Mouse (Mus musculus) bone marrow, adult 2 months (tissue): Measurements from ENCODE around the gene Wfikkn1. TPM values are rescaled to one million over a fixed set of nuclear protein-coding genes. Genes with fewer than 3 reads are reported as not detected.
A peak's percentile ranks its signal among the peaks of the same experiment; 100 is the strongest.

Experiments
- H3K27ac ChIP-seq: fragments of 200-500 bp; 2 replicates; pipeline ENCODE4 v1.5.1; 2012; ENCODE audit warnings: low read depth, mild to moderate bottlenecking, control low read depth, inconsistent platforms, low read length; ENCODE audit not compliant: control insufficient read depth, poor library complexity, insufficient read depth
- H3K4me1 ChIP-seq: fragments of 200-500 bp; 2 replicates; pipeline ENCODE4 v1.6.1; 2011; ENCODE audit warnings: low read length; ENCODE audit not compliant: control insufficient read depth, insufficient read depth
- H3K4me3 ChIP-seq: fragments of 200-500 bp; replicated peaks from 2 replicates; pipeline ENCODE3; 2011; ENCODE audit warnings: mild to moderate bottlenecking, low read depth, low read length, control low read depth; ENCODE audit not compliant: control insufficient read depth
- CTCF ChIP-seq: fragments of 200-500 bp; IDR thresholded peaks from 2 replicates; pipeline ENCODE4 v1.5.1; 2011; ENCODE audit warnings: low read length, control low read depth; ENCODE audit not compliant: control insufficient read depth, insufficient read depth
- POLR2A ChIP-seq: fragments of 200-500 bp; IDR thresholded peaks from 2 replicates; pipeline ENCODE4 v1.6.1; 2011; ENCODE audit warnings: low read depth, mild to moderate bottlenecking, control low read depth, low read length, borderline replicate concordance; ENCODE audit not compliant: control insufficient read depth
- WGBS: fragments of 180-500 bp; shearing (Covaris S2); methylation state at CpG from one replicate; pipeline ENCODE4 v1.1.7; 2018; 5-methylcytosine and 5-hydroxymethylcytosine counted together
- polyA plus RNA-seq: library from polyadenylated mRNA; stranded (reverse); fragments of >200 nt; gene quantifications from 2 replicates; pipeline ENCODE4 v1.2.4, GENCODE M21; 2011; ENCODE audit warnings: low replicate concordance; ENCODE audit not compliant: missing spikeins, insufficient read depth, insufficient read length

Gene Wfikkn1
- polyA plus RNA-seq, 1 experiment = 2.2 TPM

- peak overlapping the region; percentile 56 for H3K27ac ChIP-seq
- no peak for TF ChIP-seq CTCF
- TF ChIP-seq POLR2A = no peak
- 8% methylated on average over 6 of the region's 6 CpGs for WGBS
- H3K4me3 ChIP-seq = peak overlapping the region; percentile 80
- peaks cover 5% of the 10 kb centered on the region; the same call in 1 of the 2 replicates for H3K4me1 ChIP-seq
Observed at GRCm38 (mm10) chr17:25861704-25862612, 18.7 kb downstream of the Wfikkn1 start.

DNA sequence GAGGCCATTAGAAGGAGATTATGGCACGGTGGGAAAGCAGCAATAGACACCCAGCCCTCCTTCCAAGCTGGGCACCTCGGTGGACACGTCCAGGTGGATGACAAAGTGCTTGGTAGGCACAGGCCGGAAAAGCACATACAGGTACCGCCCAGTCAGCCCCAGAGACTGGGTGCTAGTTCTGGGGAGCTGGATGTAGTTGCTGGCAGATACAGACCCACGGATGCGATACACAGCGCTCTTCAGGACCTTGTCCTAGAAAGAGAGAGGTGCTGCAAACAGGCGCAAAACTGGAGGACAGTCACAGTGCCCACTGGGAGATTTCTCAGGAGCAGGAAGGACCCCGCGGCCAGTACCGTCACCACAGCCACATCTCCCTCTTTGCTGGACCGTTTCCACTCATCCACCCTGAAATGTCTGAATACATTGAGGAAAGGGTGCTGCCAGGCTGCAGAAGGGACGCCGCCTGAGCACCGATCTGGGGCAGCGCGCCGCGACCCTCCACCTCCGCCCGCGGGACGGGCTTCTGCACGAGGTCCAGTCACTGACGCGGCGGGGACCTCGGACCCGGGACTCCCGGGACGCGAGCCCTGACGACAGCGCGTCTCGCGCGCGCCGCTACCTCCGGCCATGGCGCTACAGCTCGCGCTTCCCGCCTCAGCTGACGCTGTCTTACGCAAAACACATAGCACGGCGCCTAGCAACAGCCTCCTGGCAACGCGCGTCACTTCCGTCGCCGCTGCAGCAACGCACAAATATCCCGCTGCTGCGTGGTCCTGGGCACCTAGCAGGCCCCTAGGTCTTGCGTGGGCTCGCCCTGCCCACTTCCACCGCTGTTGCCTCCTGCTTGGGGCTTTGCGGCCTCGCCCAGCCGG is 19.6 kb downstream of the Wfikkn1 start, which contains the start of gene Wdr90:
Wdr90 (minus strand) TSS at position 670 of the 872 bp plus-strand sequence.
- peak within 1 kb of the TSS; percentile 80 for H3K4me3 ChIP-seq
- H3K27ac ChIP-seq = peak within 1 kb of the TSS; percentile 56
- H3K4me1 ChIP-seq = peaks cover 5% of the 10 kb centered on the region; the same call in 1 of the 2 replicates
- 3% methylated on average over 65 of the region's 65 CpGs for WGBS
- TF ChIP-seq CTCF = peak; percentile 32; the same call in 1 of the 2 replicates
- peak; percentile 90 for TF ChIP-seq POLR2A

DNA sequence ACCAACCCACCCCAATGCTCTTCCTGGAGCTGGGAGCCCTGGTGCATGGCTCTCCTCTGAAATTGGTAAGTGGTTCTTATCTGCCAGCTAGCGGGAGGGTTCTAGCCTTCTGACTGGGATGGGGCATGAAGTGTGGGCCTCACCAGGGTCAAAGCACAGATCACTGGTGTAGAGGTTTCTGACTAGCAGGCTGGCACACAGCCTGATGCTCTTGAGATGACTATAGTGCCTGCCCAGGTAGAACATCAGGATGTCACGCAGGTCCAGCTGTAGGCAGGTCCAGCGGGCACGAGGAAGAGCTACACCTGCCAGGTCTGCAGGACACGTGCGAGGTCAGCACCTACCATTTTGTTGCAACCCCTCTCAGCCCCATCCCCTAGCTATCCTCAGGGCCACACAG is 20.4 kb downstream of the Wfikkn1 start:
- peaks cover 5% of the 10 kb centered on the region; the same call in 1 of the 2 replicates for H3K4me1 ChIP-seq
- H3K27ac ChIP-seq = no peak overlapping the region
- TF ChIP-seq POLR2A (0 out of 2 replicates have a peak, but pooled peaks have one; percentile 13), CTCF (no peak)
- 85% methylated on average over 6 of the region's 6 CpGs for WGBS
- peak overlapping the region; percentile 80 for H3K4me3 ChIP-seq

DNA sequence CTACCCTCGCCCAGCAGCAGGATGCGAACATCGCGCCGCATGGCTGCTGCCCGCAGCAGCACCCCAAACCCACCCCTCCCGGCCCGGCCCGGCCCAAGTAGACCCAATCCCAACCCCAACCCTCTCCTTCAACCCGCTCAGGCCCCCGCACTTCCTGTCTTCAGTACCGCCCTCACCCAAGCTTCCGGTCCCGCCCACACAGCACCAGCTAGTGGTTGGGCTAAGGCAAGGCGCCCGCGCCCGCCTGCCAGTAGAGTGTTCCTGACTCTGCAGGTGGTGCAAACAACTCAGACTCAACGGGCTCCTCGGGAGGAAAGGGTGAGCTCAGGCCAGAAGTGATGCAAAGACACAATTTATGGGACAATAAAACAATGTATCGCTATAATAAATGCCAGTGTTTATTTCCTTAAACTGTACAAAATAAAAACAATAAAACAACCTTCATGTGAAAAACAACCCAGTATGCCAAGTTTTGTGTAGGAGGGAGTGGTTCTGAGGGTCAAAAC is 36.2 kb downstream of the Wfikkn1 start, which contains the start of gene Rhot2:
Rhot2 (minus strand) TSS at position 456 of the 506 bp plus-strand sequence.
- Histone ChIP-seq H3K27ac (peak within 1 kb of the TSS; percentile 82), H3K4me3 (peak within 1 kb of the TSS; percentile 78), H3K4me1 (peaks cover 7% of the 10 kb centered on the region)
- peak; percentile 44; the same call in 1 of the 2 replicates for TF ChIP-seq CTCF
- TF ChIP-seq POLR2A = peak; percentile 68; the same call in 1 of the 2 replicates
- WGBS = under 1% methylated on average over 21 of the region's 21 CpGs

GRCm38 (mm10) chr17:25843636-25844395 is 36.8 kb downstream of the Wfikkn1 start:
- H3K4me3 ChIP-seq = peak overlapping the region; percentile 78
- H3K27ac ChIP-seq = peak overlapping the region; percentile 82
- TF ChIP-seq POLR2A (no peak), CTCF (no peak)
- WGBS = 3% methylated on average over 38 of the region's 38 CpGs
- H3K4me1 ChIP-seq = peaks cover 7% of the 10 kb centered on the region

GRCm38 (mm10) chr17:25843122-25843521 is 37.5 kb downstream of the Wfikkn1 start:
- H3K27ac ChIP-seq = no peak overlapping the region
- peak overlapping the region; percentile 78 for H3K4me3 ChIP-seq
- H3K4me1 ChIP-seq = peaks cover 7% of the 10 kb centered on the region
- 92% methylated on average over 4 of the region's 4 CpGs for WGBS
- TF ChIP-seq POLR2A (no peak), CTCF (no peak)

DNA sequence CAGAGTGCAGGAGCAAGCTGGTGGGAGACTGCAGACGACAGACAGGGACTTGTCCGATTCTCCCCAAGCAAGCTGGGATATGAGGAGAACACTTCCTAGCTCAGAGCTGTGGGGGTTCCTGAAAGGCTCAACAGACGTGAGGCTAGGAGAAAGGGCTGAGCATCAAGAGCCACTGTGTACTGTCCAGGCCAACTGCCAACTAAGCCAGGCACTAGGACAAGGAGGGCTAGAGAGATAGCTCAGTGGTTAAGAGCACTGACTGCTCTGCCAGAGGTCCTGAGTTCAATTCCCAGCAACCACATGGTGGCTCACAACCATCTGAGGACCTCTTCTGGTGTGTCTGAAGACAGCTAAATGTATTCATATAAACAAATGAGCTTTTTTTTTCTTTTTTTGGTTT is 38.1 kb downstream of the Wfikkn1 start:
- Histone ChIP-seq H3K4me3 (no peak overlapping the region), H3K4me1 (peaks cover 7% of the 10 kb centered on the region), H3K27ac (no peak overlapping the region)
- WGBS = 83% methylated on average over 3 of the region's 3 CpGs
- TF ChIP-seq POLR2A (no peak), CTCF (no peak)
